Mouse (Mus musculus) spleen, postnatal 10 days (tissue): ENCODE data around the gene Scube1.
A peak's percentile ranks its signal among the peaks of the same experiment; 100 is the strongest.

Experiments
- DNase-seq, 2 experiments: peaks; one replicate each; pipeline ENCODE4 v3.0.0; 2021 to 2022; ENCODE audit warnings: low spot score in 2 of 2

Scube1 gene

GRCm38 (mm10) chr15:83665993-83666392 lies 58.8 kb downstream of the Scube1 start:
- no peak for DNase-seq

GRCm38 (mm10) chr15:83664722-83665121 lies 60.1 kb downstream of the Scube1 start:
- peak in 1 of 2 experiments; percentile 21 for DNase-seq

GRCm38 (mm10) chr15:83663066-83663465 lies 61.8 kb downstream of the Scube1 start:
- DNase-seq = no peak

- DNase-seq = no peak
Observed at GRCm38 (mm10) chr15:83662106-83662505, 62.7 kb downstream of the Scube1 start.

- DNase-seq = no peak
Observed at GRCm38 (mm10) chr15:83642518-83642917, 82.3 kb downstream of the Scube1 start.

- no peak for DNase-seq
Observed at GRCm38 (mm10) chr15:83640208-83640607, 84.6 kb downstream of the Scube1 start.

GRCm38 (mm10) chr15:83639160-83639559 lies 85.7 kb downstream of the Scube1 start:
- DNase-seq = no peak

- DNase-seq = no peak
Observed at GRCm38 (mm10) chr15:83638196-83638899, 86.5 kb downstream of the Scube1 start.

GRCm38 (mm10) chr15:83636759-83637158 lies 88.1 kb downstream of the Scube1 start:
- no peak for DNase-seq

- DNase-seq = no peak
Observed at GRCm38 (mm10) chr15:83635251-83635650, 89.6 kb downstream of the Scube1 start.

- DNase-seq = no peak
Observed at GRCm38 (mm10) chr15:83634076-83634475, 90.7 kb downstream of the Scube1 start.

GRCm38 (mm10) chr15:83631071-83631470 lies 93.8 kb downstream of the Scube1 start:
- no peak for DNase-seq

GRCm38 (mm10) chr15:83629716-83630115 lies 95.1 kb downstream of the Scube1 start:
- DNase-seq = no peak

- no peak for DNase-seq
Observed at GRCm38 (mm10) chr15:83626142-83626645, 98.6 kb downstream of the Scube1 start.

- no peak for DNase-seq
Observed at GRCm38 (mm10) chr15:83615245-83615644, 109.6 kb downstream of the Scube1 start.

GRCm38 (mm10) chr15:83607115-83607802 lies 117.6 kb downstream of the Scube1 start:
- DNase-seq = peak; percentile 81 to 89

GRCm38 (mm10) chr15:83606700-83607099 lies 118.1 kb downstream of the Scube1 start:
- DNase-seq = peak; percentile 61 to 79

GRCm38 (mm10) chr15:83606216-83606615 lies 118.6 kb downstream of the Scube1 start:
- DNase-seq = no peak

- no peak for DNase-seq
Observed at GRCm38 (mm10) chr15:83603426-83603825, 121.4 kb downstream of the Scube1 start.

- no peak for DNase-seq
Observed at GRCm38 (mm10) chr15:83603046-83603396, 121.8 kb downstream of the Scube1 start.

- peak; percentile 34 to 73 for DNase-seq
Observed at GRCm38 (mm10) chr15:83602372-83603045, 122.3 kb downstream of the Scube1 start.

GRCm38 (mm10) chr15:83601185-83601584 lies 123.6 kb downstream of the Scube1 start:
- no peak for DNase-seq

GRCm38 (mm10) chr15:83596833-83597232 lies 128.0 kb downstream of the Scube1 start:
- no peak for DNase-seq
